Mouse (Mus musculus) MEL (cell line): ENCODE results near the gene Loxl3. TPM values are rescaled to one million over a fixed set of nuclear protein-coding genes. Genes with fewer than 3 reads are reported as not detected.

ENCODE experiments used
- DNase-seq: peaks from one replicate; pipeline ENCODE4 v3.0.0; 2011; ENCODE audit warnings: low read depth, low spot score
- H3K27ac ChIP-seq: 2 replicates; pipeline ENCODE4 v1.5.1; 2012; ENCODE audit warnings: low read depth, mild to moderate bottlenecking, control low read depth, low read length, moderate library complexity; ENCODE audit not compliant: control insufficient read depth
- H3K27me3 ChIP-seq, 2 experiments: fragments of 150-350 bp in 1 of 2; sonication (generic) in 1 of 2; 2 replicates each; pipeline ENCODE4 v1.6.1; 2012; ENCODE audit warnings: low read length in 2 of 2, mild to moderate bottlenecking in 2 of 2, improper control_type of control experiment in 1 of 2, moderate library complexity in 1 of 2; ENCODE audit not compliant: insufficient read depth in 2 of 2, control insufficient read depth in 1 of 2
- H3K36me3 ChIP-seq, 2 experiments: 2 replicates each; pipeline ENCODE4 v1.6.1; 2012 to 2014; ENCODE audit warnings: low read length in 2 of 2, improper control_type of control experiment in 1 of 2, inconsistent platforms in 1 of 2, mild to moderate bottlenecking in 1 of 2; ENCODE audit not compliant: insufficient read depth in 2 of 2, control insufficient read depth in 1 of 2
- H3K4me1 ChIP-seq, 2 experiments: fragments of 150-350 bp in 1 of 2; sonication (generic) in 1 of 2; 2 replicates each; pipeline ENCODE4 v1.6.1; 2012; ENCODE audit warnings: low read length in 2 of 2, improper control_type of control experiment in 1 of 2, mild to moderate bottlenecking in 1 of 2; ENCODE audit not compliant: insufficient read depth in 2 of 2, control insufficient read depth in 1 of 2
- H3K4me3 ChIP-seq, 2 experiments: fragments of 150-350 bp in 1 of 2; sonication (generic) in 1 of 2; 2 replicates each; pipeline ENCODE4 v1.5.1; 2012; ENCODE audit warnings: low read depth in 2 of 2, low read length in 2 of 2, mild to moderate bottlenecking in 2 of 2, moderate library complexity in 2 of 2, control low read depth in 1 of 2, improper control_type of control experiment in 1 of 2; ENCODE audit not compliant: control insufficient read depth in 1 of 2, insufficient read depth in 1 of 2
- H3K79me2 ChIP-seq: 2 replicates; pipeline ENCODE4 v1.6.1; 2012; ENCODE audit warnings: mild to moderate bottlenecking, low read length, moderate library complexity; ENCODE audit not compliant: control insufficient read depth, poor library complexity, insufficient read depth
- H3K9ac ChIP-seq: 2 replicates; pipeline ENCODE4 v1.6.1; 2012; ENCODE audit warnings: low read depth, mild to moderate bottlenecking, control low read depth, low read length, moderate library complexity; ENCODE audit not compliant: control insufficient read depth, poor library complexity, severe bottlenecking
- H3K9me3 ChIP-seq: fragments of 150-350 bp; sonication (generic); replicated peaks from 2 replicates; pipeline ENCODE4 v1.6.1; 2012; ENCODE audit warnings: mild to moderate bottlenecking, low read length, improper control_type of control experiment, moderate library complexity; ENCODE audit not compliant: insufficient read depth
- BHLHE40 ChIP-seq: IDR thresholded peaks from 2 replicates; pipeline ENCODE4 v1.6.1; 2012; ENCODE audit warnings: low read depth, mild to moderate bottlenecking, inconsistent platforms, low read length, improper control_type of control experiment, borderline replicate concordance
- CHD2 ChIP-seq: IDR thresholded peaks from 2 replicates; pipeline ENCODE4 v1.6.1; 2011; ENCODE audit warnings: low read length, improper control_type of control experiment
- CTCF ChIP-seq, 3 experiments: IDR thresholded peaks in 2 of 3; conservative IDR thresholded peaks in 1 of 3; 2 replicates each; pipeline ENCODE4 v1.5.1; 2011 to 2012; ENCODE audit warnings: low read length in 3 of 3, low read depth in 2 of 3, mild to moderate bottlenecking in 2 of 3, improper control_type of control experiment in 1 of 3, inconsistent platforms in 1 of 3, mixed read lengths in 1 of 3, moderate library complexity in 1 of 3; ENCODE audit not compliant: control insufficient read depth in 1 of 3, insufficient read depth in 1 of 3, poor library complexity in 1 of 3, severe bottlenecking in 1 of 3
- E2F4 ChIP-seq: IDR thresholded peaks from 2 replicates; pipeline ENCODE4 v1.6.1; 2011; ENCODE audit warnings: low read depth, low read length, improper control_type of control experiment, borderline replicate concordance
- EP300 ChIP-seq, 2 experiments: IDR thresholded peaks; 2 replicates each; pipeline ENCODE4 v1.6.1; 2011; ENCODE audit warnings: improper control_type of control experiment in 2 of 2, low read length in 2 of 2, low read depth in 1 of 2, mild to moderate bottlenecking in 1 of 2
- GABPA ChIP-seq: IDR thresholded peaks from 2 replicates; pipeline ENCODE4 v1.6.1; 2012; ENCODE audit warnings: low read depth, mild to moderate bottlenecking, inconsistent platforms, low read length, improper control_type of control experiment, moderate library complexity
- GATA1 ChIP-seq: IDR thresholded peaks from 2 replicates; pipeline ENCODE4 v1.6.1; 2011; ENCODE audit warnings: low read depth, low read length, improper control_type of control experiment
- HCFC1 ChIP-seq: IDR thresholded peaks from 2 replicates; pipeline ENCODE4 v1.6.1; 2012; ENCODE audit warnings: low read depth, mild to moderate bottlenecking, inconsistent platforms, low read length, improper control_type of control experiment, moderate library complexity
- KAT2A ChIP-seq: conservative IDR thresholded peaks from 2 replicates; pipeline ENCODE4 v1.6.1; 2012; ENCODE audit warnings: low read depth, low read length, improper control_type of control experiment, inconsistent platforms
- MAFK ChIP-seq: IDR thresholded peaks from 2 replicates; pipeline ENCODE4 v1.6.1; 2011; ENCODE audit warnings: low read depth, mild to moderate bottlenecking, low read length, improper control_type of control experiment, borderline replicate concordance
- MAX ChIP-seq: IDR thresholded peaks from 2 replicates; pipeline ENCODE4 v1.6.1; 2011; ENCODE audit warnings: low read length, improper control_type of control experiment
- MAZ ChIP-seq: IDR thresholded peaks from 2 replicates; pipeline ENCODE4 v1.6.1; 2012; ENCODE audit warnings: low read depth, mild to moderate bottlenecking, inconsistent platforms, low read length, improper control_type of control experiment
- MEF2A ChIP-seq: IDR thresholded peaks from 2 replicates; pipeline ENCODE4 v1.6.1; 2014; ENCODE audit warnings: low read depth, mild to moderate bottlenecking, inconsistent platforms, low read length, improper control_type of control experiment; ENCODE audit not compliant: poor library complexity, insufficient replicate concordance, severe bottlenecking; ENCODE audit errors: extremely low read depth
- MYB ChIP-seq: IDR thresholded peaks from 2 replicates; pipeline ENCODE4 v1.6.1; 2011; ENCODE audit warnings: mild to moderate bottlenecking, low read depth, low read length, improper control_type of control experiment
- MYC ChIP-seq: IDR thresholded peaks from 2 replicates; pipeline ENCODE4 v1.6.1; 2011; ENCODE audit warnings: low read depth, mild to moderate bottlenecking, low read length, improper control_type of control experiment, moderate library complexity
- NRF1 ChIP-seq: IDR thresholded peaks from 2 replicates; pipeline ENCODE4 v1.6.1; 2014; ENCODE audit warnings: low read depth, mild to moderate bottlenecking, inconsistent platforms, low read length, improper control_type of control experiment, moderate library complexity; ENCODE audit not compliant: poor library complexity, insufficient read depth, severe bottlenecking
- POLR2AphosphoS2 ChIP-seq: IDR thresholded peaks from 2 replicates; pipeline ENCODE4 v1.6.1; 2011; ENCODE audit warnings: low read length, improper control_type of control experiment
- RAD21 ChIP-seq: IDR thresholded peaks from 2 replicates; pipeline ENCODE4 v1.6.1; 2011; ENCODE audit warnings: mild to moderate bottlenecking, low read depth, low read length, improper control_type of control experiment
- RCOR1 ChIP-seq: IDR thresholded peaks from 2 replicates; pipeline ENCODE4 v1.6.1; 2012; ENCODE audit warnings: low read depth, mild to moderate bottlenecking, inconsistent platforms, low read length, improper control_type of control experiment
- SMC3 ChIP-seq: IDR thresholded peaks from 2 replicates; pipeline ENCODE4 v1.6.1; 2011; ENCODE audit warnings: low read depth, low read length, improper control_type of control experiment
- TAL1 ChIP-seq: IDR thresholded peaks from 2 replicates; pipeline ENCODE4 v1.6.1; 2012; ENCODE audit warnings: mild to moderate bottlenecking, inconsistent platforms, low read length, moderate library complexity, mixed read lengths
- TBP ChIP-seq: IDR thresholded peaks from 2 replicates; pipeline ENCODE4 v1.8.0; 2011; ENCODE audit warnings: low read depth, low read length, improper control_type of control experiment
- TCF12 ChIP-seq: IDR thresholded peaks from 2 replicates; pipeline ENCODE4 v1.6.1; 2014; ENCODE audit warnings: low read depth, mild to moderate bottlenecking, inconsistent platforms, low read length, improper control_type of control experiment, moderate library complexity
- UBTF ChIP-seq: IDR thresholded peaks from 2 replicates; pipeline ENCODE4 v1.6.1; 2012; ENCODE audit warnings: low read depth, mild to moderate bottlenecking, inconsistent platforms, low read length, improper control_type of control experiment, moderate library complexity, borderline replicate concordance; ENCODE audit not compliant: insufficient read depth
- USF1 ChIP-seq: IDR thresholded peaks from 2 replicates; pipeline ENCODE4 v1.6.1; 2014; ENCODE audit warnings: low read depth, mild to moderate bottlenecking, inconsistent platforms, low read length, improper control_type of control experiment, moderate library complexity
- USF2 ChIP-seq, 2 experiments: IDR thresholded peaks; 2 replicates each; pipeline ENCODE4 v1.6.1; 2011 to 2012; ENCODE audit warnings: improper control_type of control experiment in 2 of 2, low read length in 2 of 2, borderline replicate concordance in 1 of 2, inconsistent platforms in 1 of 2, low read depth in 1 of 2, mild to moderate bottlenecking in 1 of 2; ENCODE audit not compliant: insufficient read depth in 1 of 2
- ZC3H11A ChIP-seq: IDR thresholded peaks from 2 replicates; pipeline ENCODE4 v1.6.1; 2012; ENCODE audit warnings: low read depth, mild to moderate bottlenecking, inconsistent platforms, low read length, improper control_type of control experiment
- ZKSCAN1 ChIP-seq: IDR thresholded peaks from 2 replicates; pipeline ENCODE4 v1.6.1; 2012; ENCODE audit warnings: low read depth, mild to moderate bottlenecking, inconsistent platforms, low read length, improper control_type of control experiment, moderate library complexity
- ZMIZ1 ChIP-seq: IDR thresholded peaks from 2 replicates; pipeline ENCODE4 v1.6.1; 2012; ENCODE audit warnings: low read depth, mild to moderate bottlenecking, inconsistent platforms, low read length, improper control_type of control experiment, moderate library complexity
- polyA plus RNA-seq, 2 experiments: library from polyadenylated mRNA; stranded (reverse) in 1 of 2; unstranded in 1 of 2; fragments of >175 nt in 1 of 2; fragments of >200 nt in 1 of 2; gene quantifications; 2 replicates each; pipeline versions ENCODE4 v1.2.1 to v1.2.4; 2012; ENCODE audit warnings: low replicate concordance in 2 of 2, low read depth in 1 of 2; ENCODE audit not compliant: insufficient read length in 2 of 2, insufficient read depth in 1 of 2, missing spikeins in 1 of 2
- total RNA-seq: library from RNA; depleted of rRNA; stranded (reverse); fragments of 300-350 nt; gene quantifications from 2 replicates; pipeline ENCODE4 v1.2.3, GENCODE M21; 2012

Loxl3 gene
- total and polyA plus RNA-seq, 3 experiments = 0.77 to 1.0 TPM; not detected in 1

- peaks cover 12% of the 10 kb centered on the region for H3K79me2 ChIP-seq
- no peak for DNase-seq
- H3K9ac ChIP-seq = no peak overlapping the region
- H3K36me3 ChIP-seq = peaks cover 0 to 8% of the 10 kb centered on the region in 2 experiments; a peak in 2 of 4 replicates
- H3K4me3 ChIP-seq = no peak overlapping the region
- no peaks in the 10 kb centered on the region for H3K9me3 ChIP-seq
- H3K4me1 ChIP-seq = peaks cover 0 to 7% of the 10 kb centered on the region in 2 experiments; a peak in 3 of 4 replicates
- H3K27ac ChIP-seq = no peak overlapping the region
- H3K27me3 ChIP-seq = 0 out of 4 replicates have a peak, but pooled peaks cover 0 to 1% of the 10 kb centered on the region in 2 experiments
- TF ChIP-seq MAX (no peak), SMC3 (no peak), NRF1 (no peak), TBP (no peak), CTCF (IDR thresholded peaks at IDR 0.05 in 2 of 3, conservative IDR thresholded peaks at IDR 0.05 in 1 of 3; ENCODE audit: control insufficient read depth in 1 of 3, insufficient read depth in 1 of 3, low read depth in 2 of 3, low read length in 3 of 3, poor library complexity in 1 of 3, severe bottlenecking in 1 of 3) (no peak), KAT2A (no peak), GATA1 (no peak), RAD21 (no peak)
Observed at GRCm38 (mm10) chr6:83098411-83098810, 64.4 kb downstream of the Loxl3 start.

- H3K27me3 ChIP-seq = no peaks in the 10 kb centered on the region
- peak; percentile 95 for DNase-seq
- no peak for TF ChIP-seq ZKSCAN1
- TF ChIP-seq TCF12 = peak; percentile 54; the same call in 1 of the 2 replicates
- peak; percentile 34 for TF ChIP-seq POLR2AphosphoS2
- TF ChIP-seq ZMIZ1 = no peak
- TF ChIP-seq GABPA = no peak
- TF ChIP-seq GATA1 = 0 out of 2 replicates have a peak, but pooled peaks have one; percentile 11
- peak; percentile 97 for TF ChIP-seq HCFC1
- TF ChIP-seq E2F4 = peak; percentile 23; the same call in 1 of the 2 replicates
- TF ChIP-seq USF1 = peak; percentile 84
- TF ChIP-seq EP300 (IDR thresholded peaks at IDR 0.05; ENCODE audit: low read depth in 1 of 2, low read length in 2 of 2) = no peak; a peak in 1 of 4 replicates
- TF ChIP-seq CHD2 = no peak
- TF ChIP-seq MYC = peak; percentile 47; the same call in 1 of the 2 replicates
- TF ChIP-seq UBTF = peak; percentile 44; the same call in 1 of the 2 replicates
- peak; percentile 68 for TF ChIP-seq ZC3H11A
- TF ChIP-seq USF2 (IDR thresholded peaks at IDR 0.05; ENCODE audit: borderline replicate concordance in 1 of 2, insufficient read depth in 1 of 2, low read depth in 1 of 2, low read length in 2 of 2) = no peak
- TF ChIP-seq TBP = peak; percentile 58; the same call in 1 of the 2 replicates
- no peak for TF ChIP-seq TAL1
- TF ChIP-seq SMC3 = peak; percentile 83
- TF ChIP-seq RAD21 = peak; percentile 65
- peak; percentile 47; the same call in 1 of the 2 replicates for TF ChIP-seq BHLHE40
- peak; percentile 68 for TF ChIP-seq MYB
- no peak for TF ChIP-seq RCOR1
- peak; percentile 48 for TF ChIP-seq MAX
- TF ChIP-seq MAZ = no peak; the same call in 1 of the 2 replicates
- no peak for TF ChIP-seq MEF2A
- no peak; the same call in 1 of the 2 replicates for TF ChIP-seq KAT2A
- TF ChIP-seq MAFK = no peak
Observed at GRCm38 (mm10) chr6:83101316-83101687, 67.3 kb downstream of the Loxl3 start, which contains the start of the genes Ccdc142 and Gm42688. TSS of gene Ccdc142 (plus strand) at chr6:83101601. TSS of gene Gm42688 (plus strand) at chr6:83101617.

More at GRCm38 (mm10) chr6:83101316-83101687, 67.3 kb downstream of the Loxl3 start, which contains the start of the genes Ccdc142 and Gm42688:
- peak within 1 kb of the TSS; percentile 76 for H3K9ac ChIP-seq
- H3K79me2 ChIP-seq = peaks cover 12% of the 10 kb centered on the region
- H3K36me3 ChIP-seq = peaks cover 1 to 8% of the 10 kb centered on the region in 2 experiments; a peak in 3 of 4 replicates
- H3K27ac ChIP-seq = peak within 1 kb of the TSS; percentile 63
- peak within 1 kb of the TSS; percentile 66 for H3K4me3 ChIP-seq
- H3K4me1 ChIP-seq = peaks cover 0 to 7% of the 10 kb centered on the region in 2 experiments; a peak in 3 of 4 replicates
- no peaks in the 10 kb centered on the region for H3K9me3 ChIP-seq
